Mouse (Mus musculus) brown adipose tissue, adult 24 weeks (tissue): Measurements from ENCODE around the gene Arap1. TPM values are rescaled to one million over a fixed set of nuclear protein-coding genes. Genes with fewer than 3 reads are reported as not detected.
A peak's percentile ranks its signal among the peaks of the same experiment; 100 is the strongest.

Source experiments
- H3K27ac ChIP-seq: fragments of 200-500 bp; replicated peaks from 2 replicates; pipeline ENCODE4 v1.5.1; 2012; ENCODE audit warnings: low read depth, mild to moderate bottlenecking, low read length
- H3K4me1 ChIP-seq: fragments of 200-500 bp; 2 replicates; pipeline ENCODE4 v1.6.1; 2012; ENCODE audit warnings: low read length, mixed read lengths; ENCODE audit not compliant: control insufficient read depth, insufficient read depth, insufficient read length
- H3K4me3 ChIP-seq: fragments of 200-500 bp; 2 replicates; pipeline ENCODE4 v1.5.1; 2012; ENCODE audit warnings: low read depth, mild to moderate bottlenecking, low read length, moderate library complexity; ENCODE audit not compliant: insufficient read depth
- polyA plus RNA-seq: library from polyadenylated mRNA; stranded (reverse); fragments of >200 nt; gene quantifications from 2 replicates; pipeline ENCODE4 v1.2.4, GENCODE M21; 2012; ENCODE audit not compliant: missing spikeins, insufficient read depth, insufficient read length

Arap1 gene
- polyA plus RNA-seq, 1 experiment = 23.3 TPM

DNA sequence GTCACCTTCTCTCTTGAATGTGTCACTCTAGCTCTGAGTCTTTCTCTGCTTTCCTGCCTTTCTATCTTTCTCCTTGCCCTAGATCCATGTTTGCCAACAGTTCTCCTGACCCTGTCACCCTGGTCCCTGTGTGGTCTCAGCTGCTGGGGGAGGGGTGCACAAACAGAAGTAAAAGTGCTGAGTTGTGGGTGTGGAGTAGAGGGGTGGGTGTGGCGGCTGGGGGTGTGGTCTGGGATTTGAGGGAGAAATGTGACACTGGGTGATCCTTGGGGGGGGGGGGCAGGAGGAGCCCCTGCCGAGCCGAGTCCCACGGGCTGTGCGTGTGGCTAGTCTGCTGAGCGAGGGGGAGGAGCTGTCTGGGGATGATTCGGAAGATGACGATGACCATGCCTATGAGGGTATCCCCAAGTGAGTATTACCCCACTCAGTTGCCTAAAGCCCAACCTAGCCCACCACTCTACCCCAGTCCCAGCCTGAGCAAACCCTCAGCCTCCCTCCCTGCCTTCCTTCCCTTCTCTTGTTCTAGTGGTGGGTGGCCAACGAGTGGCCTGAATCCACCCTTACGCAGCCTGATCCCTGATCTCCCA is 38.1 kb downstream of the Arap1 start:
- Histone ChIP-seq H3K4me1 (peaks cover 20% of the 10 kb centered on the region), H3K27ac (peak overlapping the region; percentile 14; the same call in 1 of the 2 replicates), H3K4me3 (no peak overlapping the region)

DNA sequence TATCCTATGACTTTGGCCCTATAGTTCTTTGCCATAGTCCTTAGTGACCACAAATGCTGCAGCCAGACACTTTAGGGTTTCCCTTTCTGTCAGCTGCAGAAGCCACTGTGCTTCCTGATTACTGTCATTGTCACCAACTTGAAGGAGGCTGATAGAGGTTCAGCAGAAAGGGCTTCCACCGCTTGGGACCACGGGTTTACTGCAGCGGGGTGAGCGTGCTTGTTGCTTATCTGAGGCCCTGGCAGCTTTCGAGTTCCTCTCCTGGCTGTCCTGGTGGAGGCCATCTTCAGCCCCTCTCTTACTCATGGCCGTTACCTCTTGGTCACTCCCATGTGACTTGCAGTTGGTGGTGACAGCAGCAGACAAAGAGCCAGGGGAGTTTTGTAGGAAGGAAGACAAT is 41.4 kb downstream of the Arap1 start:
- H3K4me3 ChIP-seq = no peak overlapping the region
- peaks cover 16% of the 10 kb centered on the region for H3K4me1 ChIP-seq
- H3K27ac ChIP-seq = no peak overlapping the region

DNA sequence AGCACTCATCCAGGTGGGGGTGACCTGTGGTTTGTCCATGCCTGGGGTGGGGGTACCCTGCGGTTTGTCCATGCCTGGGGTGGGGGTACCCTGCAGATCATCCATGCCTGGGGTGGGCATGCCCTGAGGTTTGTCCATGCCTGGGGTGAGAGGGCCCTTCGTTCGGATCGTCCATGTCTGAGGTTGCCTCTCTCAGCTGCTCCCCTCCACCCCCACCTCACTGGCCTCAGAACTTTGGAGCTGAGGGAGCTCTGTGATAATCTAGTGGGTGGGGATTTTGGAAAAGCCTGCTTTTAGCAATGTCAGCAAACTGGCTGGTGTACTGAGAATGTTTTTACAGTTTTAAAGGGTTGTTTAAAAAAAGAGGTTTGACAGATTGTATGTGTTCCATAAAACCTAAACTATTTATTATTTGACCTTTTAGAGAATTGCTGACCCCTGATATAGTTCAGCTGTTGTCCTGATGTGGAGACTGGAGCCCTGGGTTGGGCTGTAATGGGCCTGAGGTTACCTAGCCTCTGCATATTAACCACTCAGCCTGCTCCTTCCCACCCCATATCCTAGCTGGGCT is 44.1 kb downstream of the Arap1 start:
- Histone ChIP-seq H3K4me3 (no peak overlapping the region), H3K4me1 (peaks cover 3% of the 10 kb centered on the region; the same call in 1 of the 2 replicates), H3K27ac (no peak overlapping the region)

DNA sequence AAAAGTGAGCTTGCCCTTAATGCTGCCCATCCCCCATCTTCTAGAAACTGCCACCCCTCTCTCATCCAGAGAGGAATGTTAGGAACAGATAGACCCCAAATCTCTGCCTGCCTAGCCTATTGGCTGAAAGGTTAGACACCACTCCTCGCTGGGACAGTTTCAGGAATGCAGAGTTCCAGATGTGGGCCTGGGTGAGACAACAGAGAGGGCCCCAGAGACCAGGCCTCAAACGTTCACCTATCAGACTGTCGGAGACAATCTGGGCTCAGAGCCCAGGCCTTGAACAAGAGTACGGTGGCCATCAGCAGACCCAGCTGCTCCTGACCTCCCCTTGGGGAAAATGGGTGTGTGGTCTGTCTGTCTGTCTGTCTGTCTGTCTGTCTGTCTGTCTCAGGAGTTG is 45.1 kb downstream of the Arap1 start:
- H3K4me1 ChIP-seq = peaks cover 3% of the 10 kb centered on the region; the same call in 1 of the 2 replicates
- no peak overlapping the region for H3K27ac ChIP-seq
- no peak overlapping the region for H3K4me3 ChIP-seq

DNA sequence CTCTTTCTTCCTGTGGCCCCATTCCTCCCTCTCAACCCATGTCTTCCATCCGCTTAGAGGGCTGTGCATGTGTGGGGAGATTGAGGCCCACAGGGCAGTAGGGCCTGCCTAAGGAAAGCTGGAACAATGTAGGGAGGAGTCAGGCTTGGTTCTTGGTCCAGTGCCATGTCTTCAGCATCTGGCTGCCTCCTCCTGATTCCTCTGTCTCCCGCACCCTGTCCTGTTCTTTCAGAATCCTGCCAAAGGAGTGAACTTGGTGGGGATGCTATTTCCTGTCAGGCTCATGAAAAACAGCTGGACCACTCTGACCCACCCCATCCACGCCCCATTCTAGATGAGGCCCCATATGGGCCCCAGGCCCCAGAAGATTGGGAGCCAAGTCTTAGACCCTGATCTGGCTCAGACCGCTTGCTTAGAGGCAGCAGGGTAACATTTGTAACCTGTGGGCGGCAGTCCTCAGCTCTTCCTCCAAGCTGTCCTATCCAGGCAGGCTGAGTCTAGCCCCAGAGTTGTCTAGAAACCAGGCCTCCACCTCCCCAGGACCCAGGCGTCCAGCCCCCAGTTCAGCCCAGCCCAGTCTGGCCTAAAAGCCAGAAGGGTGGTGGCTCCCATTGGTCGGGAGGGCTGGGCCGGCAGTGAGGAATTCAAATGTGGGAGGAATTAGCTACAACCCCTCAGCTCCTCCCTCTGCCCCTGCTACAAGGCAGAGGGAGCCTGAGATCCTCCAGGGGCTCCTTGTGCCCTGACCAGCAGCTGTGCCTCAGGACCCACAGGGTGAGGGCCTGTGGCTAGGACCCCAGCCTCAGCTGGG is 46.0 kb downstream of the Arap1 start:
- peaks cover 3% of the 10 kb centered on the region; the same call in 1 of the 2 replicates for H3K4me1 ChIP-seq
- peak overlapping the region; percentile 28; the same call in 1 of the 2 replicates for H3K27ac ChIP-seq
- H3K4me3 ChIP-seq = 0 out of 2 replicates have a peak overlapping the region, but pooled peaks have one; percentile 15

DNA sequence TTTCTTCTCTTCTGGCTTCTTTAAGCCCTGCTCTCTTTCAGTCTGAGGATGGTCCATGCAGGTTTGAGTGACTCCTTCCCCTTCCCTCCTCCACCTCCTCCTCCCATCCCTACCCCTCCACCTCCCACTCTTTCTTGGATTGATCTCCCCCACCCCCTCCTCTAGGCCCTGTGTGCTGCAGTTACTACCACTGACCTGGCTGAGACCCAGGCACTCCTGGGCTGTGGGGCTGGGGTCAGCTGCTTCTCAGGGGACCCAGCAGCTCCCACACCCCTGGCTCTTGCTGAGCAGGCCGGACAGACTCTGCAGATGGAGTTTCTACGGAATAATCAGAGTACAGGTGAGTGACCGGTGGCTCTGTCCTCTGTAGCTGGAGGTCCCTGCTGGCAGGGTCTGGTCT is 46.7 kb downstream of the Arap1 start:
- H3K4me3 ChIP-seq = peak overlapping the region; percentile 27
- no peak overlapping the region for H3K27ac ChIP-seq
- peaks cover 3% of the 10 kb centered on the region; the same call in 1 of the 2 replicates for H3K4me1 ChIP-seq

DNA sequence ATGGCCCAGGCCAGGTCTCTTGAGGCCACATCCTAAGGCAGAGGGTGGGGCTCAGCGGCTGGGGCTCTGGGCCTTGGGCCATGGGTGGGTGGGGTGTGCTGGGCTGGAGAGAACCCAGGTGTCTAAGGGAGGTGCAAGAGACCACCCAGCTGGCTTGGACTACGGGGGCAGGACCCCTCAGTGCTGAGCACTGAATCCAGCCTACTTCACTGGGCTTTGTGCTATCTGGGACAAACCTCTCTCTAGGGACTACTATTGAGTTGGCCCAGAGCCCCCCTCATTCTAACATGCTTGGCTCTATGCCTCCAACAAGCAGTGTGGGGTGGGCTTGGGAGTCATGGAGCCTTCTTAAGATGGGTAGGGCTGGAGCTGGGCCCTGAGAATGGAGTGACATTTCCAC is 47.6 kb downstream of the Arap1 start:
- H3K4me1 ChIP-seq = peaks cover 3% of the 10 kb centered on the region; the same call in 1 of the 2 replicates
- no peak overlapping the region for H3K4me3 ChIP-seq
- H3K27ac ChIP-seq = no peak overlapping the region

DNA sequence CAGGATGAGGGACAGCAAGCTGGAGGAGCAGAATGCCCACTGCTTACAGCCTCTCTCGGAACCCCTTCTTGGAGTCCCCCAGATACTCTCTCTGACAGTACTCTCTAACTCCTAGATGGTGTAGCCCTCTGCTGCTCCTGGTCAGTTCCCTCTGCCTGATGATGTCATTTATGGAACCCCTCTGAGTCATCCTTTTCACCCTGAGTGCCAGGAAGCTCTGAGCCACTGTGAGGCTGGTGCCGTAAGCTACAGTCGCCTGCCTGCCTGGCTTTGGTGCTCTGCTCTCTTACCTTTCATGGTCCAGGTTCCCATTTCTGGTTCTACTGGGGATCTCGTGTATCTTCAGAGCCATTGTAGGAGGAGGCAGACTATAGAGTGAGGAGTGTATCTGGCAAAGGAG is 49.3 kb downstream of the Arap1 start:
- Histone ChIP-seq H3K27ac (no peak overlapping the region), H3K4me3 (no peak overlapping the region)

DNA sequence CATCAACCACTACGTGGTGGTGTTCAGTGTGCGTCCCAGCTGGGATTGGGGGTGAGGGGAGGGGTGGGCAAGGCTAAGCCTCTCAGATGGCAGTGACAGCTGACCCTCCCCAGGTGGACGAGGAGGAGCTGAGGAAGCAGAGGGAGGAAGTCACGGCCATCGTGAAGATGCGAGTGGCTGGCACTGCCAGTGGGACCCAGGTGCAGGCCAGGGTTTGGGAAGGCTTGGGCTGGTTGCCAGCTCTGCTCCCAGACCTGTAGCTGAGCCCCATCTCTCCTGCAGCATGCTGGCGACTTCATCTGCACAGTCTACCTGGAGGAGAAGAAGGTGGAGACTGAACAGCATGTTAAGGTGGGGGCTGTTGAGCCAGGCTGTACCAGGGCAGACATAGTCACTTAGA is 53.6 kb downstream of the Arap1 start:
- no peak overlapping the region for H3K27ac ChIP-seq
- H3K4me1 ChIP-seq = no peaks in the 10 kb centered on the region
- H3K4me3 ChIP-seq = no peak overlapping the region

More for the DNA sequence above, 49.3 kb downstream of the Arap1 start:
- H3K4me1 ChIP-seq = peaks cover 3% of the 10 kb centered on the region; the same call in 1 of the 2 replicates

DNA sequence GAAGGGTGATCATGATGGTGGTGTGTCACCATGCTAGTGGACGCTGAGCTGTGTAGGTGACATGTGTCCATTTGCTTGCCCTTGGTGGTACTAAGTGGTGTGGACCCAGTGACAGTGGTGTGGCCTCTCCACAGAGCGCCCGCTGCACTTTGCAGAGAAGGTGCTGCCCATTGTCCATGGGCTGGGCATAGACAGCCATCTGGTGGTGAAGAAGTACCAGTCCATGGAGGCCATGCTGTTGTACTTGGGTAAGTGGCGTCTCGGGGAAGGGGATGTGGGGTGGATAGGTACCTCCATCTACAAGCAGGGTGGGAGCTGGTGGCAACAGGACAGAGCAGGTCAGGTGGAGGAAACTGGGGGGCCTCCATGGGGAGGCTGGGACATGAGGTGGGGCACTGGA is 56.0 kb downstream of the Arap1 start:
- H3K4me1 ChIP-seq = no peaks in the 10 kb centered on the region
- no peak overlapping the region for H3K4me3 ChIP-seq
- H3K27ac ChIP-seq = no peak overlapping the region

DNA sequence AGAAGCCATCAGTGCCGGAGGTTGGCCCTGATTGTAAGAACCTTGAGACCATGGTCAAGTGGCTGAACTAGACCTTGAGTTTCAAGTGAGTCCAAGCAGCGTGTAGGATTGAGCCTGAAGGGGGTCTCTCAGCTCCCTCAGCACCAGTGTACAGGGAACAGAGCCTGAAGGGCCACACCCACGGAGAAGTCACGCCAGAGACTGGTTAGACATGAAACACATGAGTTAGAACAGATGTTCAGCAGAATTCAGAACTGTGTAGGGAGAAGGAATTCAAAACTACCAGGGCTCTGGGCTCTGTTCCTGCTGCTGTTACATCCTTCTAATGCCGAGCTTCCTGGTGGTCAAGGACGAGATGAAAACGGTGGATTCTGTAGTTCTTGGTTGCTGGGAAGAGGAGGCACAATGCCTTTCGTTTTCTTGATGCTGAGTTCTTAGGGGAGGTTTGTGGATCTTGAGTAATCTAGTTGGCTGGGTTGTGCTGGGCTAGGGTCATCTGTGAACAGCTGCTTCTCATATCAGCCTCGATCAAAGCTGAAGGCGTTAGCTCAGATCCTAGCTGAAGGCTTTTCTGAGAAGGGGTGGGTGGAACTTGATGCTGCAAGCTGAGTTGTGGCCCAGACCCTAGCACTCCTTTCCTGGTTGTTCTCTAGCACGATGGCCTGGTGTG is 62.5 kb downstream of the Arap1 start, which contains the start of gene Gm45837:
Gene Gm45837, plus strand, starts transcription at position 620 of the 670 bp plus-strand sequence.
- H3K4me3 ChIP-seq = no peak within 1 kb of the TSS
- no peak within 1 kb of the TSS for H3K27ac ChIP-seq
- no peaks in the 10 kb centered on the region for H3K4me1 ChIP-seq

DNA sequence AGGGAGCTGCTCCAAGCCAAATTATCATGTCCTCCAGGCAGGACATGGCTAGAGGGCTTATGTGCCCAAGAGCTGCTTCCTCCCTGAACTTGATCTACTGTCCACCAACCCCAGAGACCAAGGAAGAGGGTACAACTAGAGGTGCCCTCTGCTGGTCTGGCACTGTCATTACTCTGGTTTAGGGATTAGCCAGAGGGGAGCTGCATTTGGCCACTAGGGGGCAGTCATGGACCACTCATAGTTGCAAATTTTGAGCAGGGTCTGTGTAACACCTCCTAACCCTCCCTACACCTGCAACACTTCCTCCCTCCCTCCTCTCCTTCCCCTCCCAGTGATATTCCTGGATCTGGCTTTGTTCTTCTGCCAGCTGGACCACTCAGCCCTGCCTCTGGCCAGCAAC is 64.9 kb downstream of the Arap1 start:
- Histone ChIP-seq H3K4me1 (no peaks in the 10 kb centered on the region), H3K27ac (no peak overlapping the region), H3K4me3 (no peak overlapping the region)

DNA sequence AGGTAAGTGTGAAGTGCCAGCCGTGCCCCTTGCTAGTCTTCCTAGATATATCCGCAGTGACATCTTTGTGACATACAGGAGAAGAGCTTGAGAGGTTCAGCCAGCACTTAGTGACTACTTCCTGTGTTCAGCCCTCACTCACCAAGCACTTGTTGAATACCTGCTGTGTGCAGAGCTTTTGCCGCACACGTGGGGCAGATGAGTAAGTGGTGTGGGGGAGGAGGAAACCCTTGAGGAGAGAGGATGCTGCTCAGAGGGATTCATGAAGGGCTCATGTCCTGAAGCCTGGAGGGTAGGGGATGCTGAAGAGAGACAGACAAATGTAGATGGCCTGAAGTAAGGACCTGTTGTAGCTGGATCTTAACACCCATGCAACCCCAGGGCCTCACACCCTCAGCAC is 66.3 kb downstream of the Arap1 start:
- no peaks in the 10 kb centered on the region for H3K4me1 ChIP-seq
- H3K27ac ChIP-seq = no peak overlapping the region
- H3K4me3 ChIP-seq = no peak overlapping the region

DNA sequence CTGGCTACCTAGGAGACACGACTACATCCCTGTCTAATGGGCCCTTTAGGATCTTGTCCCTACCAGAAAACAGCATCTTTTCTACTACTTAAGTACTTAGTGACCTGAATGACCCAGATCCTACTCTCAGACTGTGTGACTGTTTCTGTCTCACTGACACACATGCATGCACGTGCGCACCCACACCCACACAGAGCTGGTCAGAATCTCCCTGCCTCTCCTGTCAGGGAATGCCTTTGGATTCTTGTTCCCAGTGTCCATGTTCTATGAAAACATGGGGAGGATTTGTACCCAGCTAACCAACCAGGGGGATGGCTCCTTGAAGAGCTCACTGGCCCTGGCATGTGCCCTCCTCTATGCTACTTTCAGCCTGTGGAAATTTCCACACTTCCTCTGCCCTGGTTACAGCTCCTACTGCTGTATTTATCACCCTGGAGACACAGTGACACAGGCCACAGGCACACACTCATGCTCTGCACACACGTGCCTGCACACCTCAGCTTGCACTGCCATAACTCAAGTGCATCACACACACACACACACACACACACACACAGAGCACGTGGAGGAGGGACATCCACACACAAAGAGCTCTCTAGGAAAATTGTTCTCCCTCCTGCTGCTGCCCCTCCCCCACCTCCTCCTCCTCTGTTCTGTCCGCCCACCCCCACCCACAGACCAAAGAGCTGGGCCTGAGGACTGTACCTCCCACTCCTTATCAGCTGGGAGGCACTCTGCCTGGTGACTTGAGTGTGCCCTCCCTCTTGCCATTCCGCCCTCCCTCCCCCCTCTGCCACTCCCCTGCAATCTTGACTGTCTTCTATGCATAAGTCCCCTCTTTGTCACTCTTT is 67.0 kb downstream of the Arap1 start:
- Histone ChIP-seq H3K4me3 (no peak overlapping the region), H3K27ac (no peak overlapping the region), H3K4me1 (no peaks in the 10 kb centered on the region)
